Mouse (Mus musculus) layer of hippocampus, adult 18-20 months (tissue): ENCODE measurements around the gene Cdkl4. TPM values are rescaled to one million over a fixed set of nuclear protein-coding genes. Genes with fewer than 3 reads are reported as not detected.
"Not testable (repeated sequence)": the region's sequence is repeated elsewhere in the genome, so short reads cannot be mapped to it uniquely, and the experiment has no call there.

ENCODE experiments used
- DNase-seq, 2 experiments: peaks; one replicate each; pipeline ENCODE4 v3.0.0; 2022; ENCODE audit warnings: low spot score in 2 of 2
- total RNA-seq, 2 experiments: library from RNA; stranded (reverse); gene quantifications; 2 replicates each; pipeline ENCODE4 v1.2.3; 2021

Gene Cdkl4
- total RNA-seq, 2 experiments from 2014 or later: 15.6 to 18.1 TPM

DNA sequence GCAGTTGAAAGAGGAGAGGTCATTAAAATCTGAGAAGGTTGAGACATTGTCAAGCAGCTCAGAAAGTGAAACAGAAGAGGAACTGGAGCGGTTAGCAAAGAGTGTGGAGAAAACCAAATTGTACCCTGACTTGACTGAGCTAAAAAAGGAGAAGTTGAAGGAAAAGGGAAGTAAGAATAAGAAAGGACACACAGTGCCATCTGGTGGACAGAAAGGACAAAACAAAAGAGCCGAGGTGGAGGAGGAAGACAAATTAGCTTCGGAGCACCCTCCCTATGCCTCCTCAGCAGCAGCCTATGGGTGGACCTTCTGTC is 13.0 kb downstream of the Cdkl4 start:
- DNase-seq: peak in 1 of 2 experiments; percentile 48

- not testable (repeated sequence) for DNase-seq
These were observed 13.6 kb downstream of the Cdkl4 start for GRCm38 (mm10) chr17:80563762-80564610.

- DNase-seq: no peak
These were observed 14.8 kb downstream of the Cdkl4 start for GRCm38 (mm10) chr17:80562792-80563191.

- peak; percentile 53 to 86 for DNase-seq
These were observed 16.8 kb downstream of the Cdkl4 start for GRCm38 (mm10) chr17:80560669-80561401.

- no peak for DNase-seq
These were observed 17.9 kb downstream of the Cdkl4 start for GRCm38 (mm10) chr17:80559745-80560144.

- DNase-seq: peak in 1 of 2 experiments; percentile 47
These were observed 18.6 kb downstream of the Cdkl4 start for GRCm38 (mm10) chr17:80559050-80559449.

DNA sequence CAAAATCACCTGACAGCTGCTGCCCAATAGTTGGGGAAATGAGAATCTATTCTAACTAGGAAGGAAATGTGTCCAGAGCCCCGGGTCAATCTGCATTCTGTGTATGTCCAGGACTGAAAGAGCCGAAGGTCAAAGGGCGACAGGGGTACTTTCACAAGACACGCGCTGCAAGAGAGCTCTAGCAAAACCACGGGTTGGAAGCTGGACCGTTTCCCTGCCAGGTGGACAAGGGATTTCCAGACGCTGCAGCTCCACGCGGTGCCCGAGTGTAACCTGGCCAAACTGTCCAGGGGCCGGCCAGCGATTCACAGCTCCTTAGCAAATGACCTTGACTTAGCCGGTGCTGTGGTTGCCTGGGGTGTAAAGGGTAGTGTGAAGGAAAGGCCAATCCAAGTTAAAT is 19.0 kb downstream of the Cdkl4 start:
- DNase-seq: no peak

DNA sequence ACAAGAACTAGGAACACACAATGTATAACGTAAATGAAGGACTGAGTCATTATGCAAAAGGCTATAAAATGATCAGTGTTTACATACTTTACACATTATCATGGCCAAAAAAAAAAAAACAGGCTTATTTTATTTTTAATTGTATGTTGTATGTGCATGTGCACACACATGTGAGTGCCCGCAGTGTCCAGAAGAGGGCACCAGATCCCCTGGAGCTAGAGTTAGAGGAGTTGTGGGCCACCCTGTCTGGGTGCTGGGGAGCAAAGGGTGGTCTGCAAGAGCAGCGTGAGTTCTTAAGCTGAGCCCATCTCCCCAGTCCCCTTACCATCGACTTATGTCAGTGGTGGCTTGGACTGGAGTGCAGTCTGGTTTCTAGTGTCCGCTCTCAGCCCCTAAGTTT is 20.2 kb downstream of the Cdkl4 start:
- DNase-seq: no peak

DNA sequence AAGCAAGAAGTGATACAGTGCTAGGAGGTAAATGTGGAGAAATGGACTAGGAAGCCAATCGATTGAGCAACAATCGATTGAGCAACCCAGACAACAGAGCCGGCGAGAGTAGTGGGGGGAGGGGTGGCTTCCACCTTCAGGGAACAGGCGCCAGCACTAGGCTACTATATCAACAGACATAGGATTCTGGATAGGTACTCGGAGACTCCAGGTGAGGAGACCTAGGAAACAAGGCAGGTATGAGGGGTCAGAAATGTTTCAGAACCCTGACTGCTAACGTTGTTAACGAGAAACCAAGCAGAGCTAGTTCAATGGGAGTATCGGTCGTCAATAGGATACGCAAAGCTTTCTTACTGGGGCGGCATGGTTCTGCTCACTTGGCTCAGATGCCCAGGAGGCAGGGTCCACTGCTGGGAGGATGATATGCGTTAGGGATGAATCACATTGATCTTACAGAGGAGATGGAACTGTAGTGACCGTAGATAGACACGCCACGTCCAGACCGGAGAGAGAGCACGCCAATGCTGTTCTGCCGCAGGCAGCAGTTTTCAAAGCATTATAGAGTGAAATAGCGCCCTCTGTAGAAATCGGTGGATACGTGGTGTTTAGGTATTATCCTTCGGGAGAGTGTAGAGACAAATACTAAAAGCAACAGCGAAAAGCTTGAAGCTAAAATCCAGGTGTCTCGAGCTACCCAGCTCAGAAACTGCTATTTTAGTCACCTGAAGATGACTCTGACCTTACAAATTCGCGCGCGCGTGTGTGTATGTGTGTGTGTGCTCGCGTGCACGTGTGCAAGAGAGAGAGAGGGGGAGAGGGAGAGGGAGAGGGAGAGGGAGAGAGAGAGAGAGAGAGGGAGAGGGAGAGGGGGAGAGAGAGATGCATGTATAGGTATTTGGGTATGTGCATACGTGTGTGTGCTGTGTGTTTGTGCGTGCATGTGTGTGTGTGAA is 24.0 kb downstream of the Cdkl4 start:
- DNase-seq: peak; percentile 72 to 91

- no peak for DNase-seq
These were observed 25.0 kb downstream of the Cdkl4 start for GRCm38 (mm10) chr17:80552653-80553052.

- no peak for DNase-seq
These were observed 26.6 kb downstream of the Cdkl4 start for GRCm38 (mm10) chr17:80550981-80551380.

GRCm38 (mm10) chr17:80546846-80547245 is 30.8 kb downstream of the Cdkl4 start:
- DNase-seq: no peak

GRCm38 (mm10) chr17:80546227-80546626 is 31.4 kb downstream of the Cdkl4 start:
- no peak for DNase-seq

DNA sequence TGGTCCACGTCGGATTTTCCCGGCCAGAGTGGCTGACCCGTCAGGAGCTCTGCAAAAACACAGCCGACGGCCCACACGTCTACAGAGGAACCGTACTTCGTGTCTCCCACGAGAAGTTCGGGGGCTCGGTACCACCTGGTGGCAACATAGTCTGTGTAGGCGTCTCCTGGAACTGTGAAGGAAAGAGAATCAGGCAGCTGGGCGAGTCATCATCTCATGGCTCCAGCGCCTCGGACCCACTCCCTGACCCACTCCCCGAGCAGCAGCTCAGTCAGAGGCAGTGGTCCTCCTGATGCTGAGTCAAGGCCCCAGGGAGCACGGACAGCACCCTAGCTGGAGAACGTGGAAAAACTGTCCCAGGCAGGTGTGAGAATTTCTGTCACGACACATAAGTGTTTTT is 34.0 kb downstream of the Cdkl4 start:
- DNase-seq: peak in 1 of 2 experiments; percentile 19

- no peak for DNase-seq
These were observed 40.5 kb downstream of the Cdkl4 start for GRCm38 (mm10) chr17:80537136-80537535.

- DNase-seq: peak in 1 of 2 experiments; percentile 42
These were observed 42.0 kb downstream of the Cdkl4 start for GRCm38 (mm10) chr17:80535633-80536032.

DNA sequence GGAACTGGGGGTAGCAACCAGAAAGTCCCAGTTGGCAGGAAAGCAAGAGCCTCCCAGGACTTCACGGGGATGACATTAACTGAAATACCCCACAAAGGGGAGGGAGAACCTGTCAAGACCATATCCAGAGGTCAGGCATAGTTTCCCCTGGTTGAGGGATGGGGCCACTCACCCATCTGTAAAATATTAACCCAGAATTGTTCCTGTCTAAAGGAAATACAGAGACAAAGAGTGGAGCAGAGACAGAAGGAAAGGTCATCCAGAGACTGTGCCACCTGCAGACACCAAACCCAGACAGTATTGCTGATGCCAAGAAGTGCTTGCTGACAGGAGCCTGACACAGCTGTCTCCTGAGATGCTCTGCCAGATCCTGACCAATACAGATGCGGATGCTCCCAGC is 46.3 kb downstream of the Cdkl4 start:
- DNase-seq: not testable (repeated sequence)

DNA sequence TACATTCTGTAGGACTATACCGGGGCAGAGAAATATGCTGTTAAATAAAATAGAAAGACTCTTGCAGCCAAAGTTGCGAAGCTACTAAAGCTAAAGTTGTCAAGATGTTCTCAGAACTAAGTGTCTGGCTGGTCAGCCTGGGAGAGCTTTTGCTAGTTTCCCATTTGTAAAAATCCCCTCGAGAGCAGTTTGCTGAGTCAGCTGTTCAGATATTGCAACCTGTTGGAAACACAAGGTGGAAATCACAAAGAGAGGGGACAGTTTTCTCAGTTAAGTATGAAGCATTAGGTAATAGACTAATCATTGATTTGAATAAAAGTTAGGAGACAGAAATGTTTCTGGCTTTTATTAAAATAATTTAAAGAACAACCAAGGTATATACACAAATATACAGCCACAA is 54.4 kb downstream of the Cdkl4 start:
- no peak for DNase-seq

DNA sequence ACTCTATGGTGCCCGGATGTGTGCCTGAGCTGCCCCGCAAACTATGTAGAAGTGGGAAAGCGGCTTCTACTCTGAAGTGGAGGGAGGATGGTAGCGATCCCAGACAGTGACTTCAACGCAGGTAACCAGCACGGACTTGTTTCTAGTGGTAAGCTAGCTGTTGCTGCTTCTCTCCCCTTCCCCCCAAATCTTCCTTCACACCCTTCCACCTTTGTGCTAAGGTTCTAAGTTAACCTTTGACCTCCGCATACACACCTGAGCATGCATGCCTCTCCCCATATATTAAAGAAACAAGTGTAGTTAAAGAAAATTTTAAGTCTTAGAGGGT is 55.4 kb downstream of the Cdkl4 start:
- no peak for DNase-seq

DNA sequence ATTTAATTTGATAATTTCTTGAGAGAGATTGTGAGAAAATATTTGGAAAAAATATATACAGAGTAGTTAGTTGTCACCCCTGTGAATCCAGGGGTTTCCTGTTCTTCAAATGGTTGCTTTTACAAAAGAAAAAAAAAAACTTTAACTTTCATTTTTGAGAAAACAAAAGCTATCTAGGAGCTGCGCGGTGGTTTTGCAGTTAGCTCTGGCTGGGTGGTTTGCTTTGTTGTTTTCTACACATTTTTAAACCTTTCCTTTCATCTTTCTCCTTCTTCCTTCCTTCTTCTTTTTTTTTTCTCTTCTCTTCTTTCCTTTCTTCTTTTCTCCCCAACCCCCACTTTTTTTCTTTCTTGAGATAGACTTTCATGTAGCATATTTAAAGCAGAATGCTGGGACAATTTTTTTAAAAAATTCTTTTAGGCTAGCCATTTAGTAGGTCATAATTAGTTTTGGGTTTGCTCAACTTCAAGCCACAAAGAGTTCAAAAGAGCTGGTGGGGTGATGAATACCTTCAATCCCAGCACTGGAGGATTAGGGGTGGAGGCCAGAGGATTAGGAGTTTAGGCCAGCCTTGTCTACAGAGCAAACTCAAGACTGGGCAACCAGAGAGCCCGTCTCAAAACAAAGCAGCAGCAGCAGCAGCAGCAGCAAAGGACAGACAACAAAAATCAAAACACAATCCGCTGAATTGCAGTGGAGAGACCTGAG is 55.9 kb downstream of the Cdkl4 start:
- no peak for DNase-seq

- no peak for DNase-seq
These were observed 57.1 kb downstream of the Cdkl4 start for GRCm38 (mm10) chr17:80520537-80520936.
